Mouse (Mus musculus): ENCODE data around the gene Atp11a. TPM values are rescaled to one million over a fixed set of nuclear protein-coding genes. Genes with fewer than 3 reads are reported as not detected.

The Atp11a gene
- polyA plus RNA-seq, 1 experiment from 2014 or later, result 1.0 TPM

DNA sequence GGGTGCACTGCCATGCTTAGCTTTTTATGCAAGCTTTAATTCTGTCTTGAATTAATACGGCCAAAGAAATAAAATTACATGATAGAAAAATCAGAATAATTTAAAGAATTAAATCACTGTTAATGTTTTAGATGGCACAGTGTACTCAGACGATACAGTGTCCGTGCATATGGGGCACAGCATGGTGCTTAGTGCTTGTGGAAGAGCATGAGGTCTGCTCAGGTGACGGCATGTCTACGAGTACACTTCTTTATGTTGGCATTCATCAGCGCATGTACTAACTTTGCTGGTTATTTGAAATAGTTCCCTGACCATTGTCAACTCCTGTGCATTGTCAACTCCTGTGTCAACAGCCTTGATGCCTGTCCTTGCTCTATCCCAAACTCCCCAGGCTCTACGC is 12.5 kb downstream of the Atp11a start:
- 76% methylated on average over 7 of the region's 7 CpGs for WGBS (ENCODE audit: insufficient replicate concordance)
- no peak overlapping the region for H3K4me3 ChIP-seq (replicated peaks)
- ATAC-seq (ENCODE audit: low read depth) (no peak), DNase-seq (no peak)
- no peaks in the 10 kb centered on the region for H3K36me3 ChIP-seq
- no peak overlapping the region for H3K9ac ChIP-seq
- H3K27ac ChIP-seq, result no peak overlapping the region
- H3K9me3 ChIP-seq (replicated peaks), result no peaks in the 10 kb centered on the region
- H3K4me1 ChIP-seq (replicated peaks), result peaks cover 8% of the 10 kb centered on the region
- H3K27me3 ChIP-seq, result no peaks in the 10 kb centered on the region
- H3K4me2 ChIP-seq, result no peak overlapping the region

DNA sequence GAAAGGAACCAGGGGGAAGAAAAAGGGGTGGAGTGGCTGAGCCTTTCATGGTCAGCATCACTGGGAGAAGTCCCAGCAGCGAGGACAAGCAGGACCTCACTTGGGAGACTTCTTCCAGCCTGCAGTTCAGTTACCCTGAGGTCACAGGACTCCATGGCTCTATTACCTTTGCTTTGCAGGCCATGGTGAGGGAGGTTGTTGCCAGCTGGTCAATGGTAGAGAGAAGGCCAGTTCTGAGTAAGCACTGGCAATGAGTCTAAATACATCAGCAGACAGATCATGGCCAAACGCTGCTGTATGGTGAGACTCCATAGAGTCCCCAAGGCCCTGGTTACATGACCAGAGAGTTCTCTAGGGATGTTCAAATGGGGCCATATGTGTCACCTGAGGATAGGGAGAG is 15.5 kb downstream of the Atp11a start:
- Histone ChIP-seq H3K36me3 (no peaks in the 10 kb centered on the region), H3K4me1 (replicated peaks) (peaks cover 36% of the 10 kb centered on the region), H3K9ac (no peak overlapping the region), H3K9me3 (replicated peaks) (no peaks in the 10 kb centered on the region), H3K27ac (no peak overlapping the region), H3K27me3 (no peaks in the 10 kb centered on the region), H3K4me2 (no peak overlapping the region), H3K4me3 (replicated peaks) (no peak overlapping the region)
- DNase-seq (no peak), ATAC-seq (ENCODE audit: low read depth) (no peak)
- WGBS (ENCODE audit: insufficient replicate concordance), result 71% methylated on average over 2 of the region's 2 CpGs

- no peak overlapping the region for H3K4me2 ChIP-seq
- no peaks in the 10 kb centered on the region for H3K9me3 ChIP-seq (replicated peaks)
- H3K4me1 ChIP-seq (replicated peaks), result peaks cover 42% of the 10 kb centered on the region
- 69% methylated on average over 4 of the region's 4 CpGs for WGBS (ENCODE audit: insufficient replicate concordance)
- DNase-seq, result no peak
- no peaks in the 10 kb centered on the region for H3K36me3 ChIP-seq
- no peak overlapping the region for H3K27ac ChIP-seq
- ATAC-seq (ENCODE audit: low read depth), result no peak
- no peaks in the 10 kb centered on the region for H3K27me3 ChIP-seq
- H3K4me3 ChIP-seq (replicated peaks), result no peak overlapping the region
- no peak overlapping the region for H3K9ac ChIP-seq
Measured at GRCm38 (mm10) chr8:12773914-12774313, 17.1 kb downstream of the Atp11a start.

DNA sequence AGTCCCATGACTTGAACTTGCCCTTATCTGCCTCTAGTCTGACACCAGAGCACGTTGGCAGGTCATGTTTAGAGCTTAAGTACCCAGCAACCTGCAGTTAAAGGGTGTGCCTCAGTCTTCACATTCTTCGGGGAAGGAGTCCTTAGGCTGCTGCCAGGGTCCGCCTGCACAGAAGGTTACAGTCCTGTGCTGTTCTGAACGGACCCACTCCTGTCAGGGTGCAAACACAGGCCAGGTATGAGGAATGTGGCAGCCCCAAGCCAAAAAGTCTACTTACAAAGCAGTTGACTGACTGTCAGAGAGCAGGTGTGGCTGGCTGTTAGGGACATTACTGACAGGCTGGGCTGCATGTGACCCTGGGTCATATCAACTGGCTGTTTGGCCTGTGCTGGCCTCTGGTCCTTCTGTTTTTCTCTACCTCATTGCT is 18.1 kb downstream of the Atp11a start:
- H3K4me3 ChIP-seq (replicated peaks), result no peak overlapping the region
- H3K36me3 ChIP-seq, result no peaks in the 10 kb centered on the region
- no peak for DNase-seq
- no peak overlapping the region for H3K4me2 ChIP-seq
- H3K27ac ChIP-seq, result no peak overlapping the region
- H3K4me1 ChIP-seq (replicated peaks), result peaks cover 49% of the 10 kb centered on the region
- WGBS (ENCODE audit: insufficient replicate concordance), result 33% methylated on average over 4 of the region's 4 CpGs
- 0 out of 2 replicates have a peak, but pooled peaks cover 3% of the 10 kb centered on the region for H3K27me3 ChIP-seq
- no peaks in the 10 kb centered on the region for H3K9me3 ChIP-seq (replicated peaks)
- no peak for ATAC-seq (ENCODE audit: low read depth)
- H3K9ac ChIP-seq, result no peak overlapping the region

DNA sequence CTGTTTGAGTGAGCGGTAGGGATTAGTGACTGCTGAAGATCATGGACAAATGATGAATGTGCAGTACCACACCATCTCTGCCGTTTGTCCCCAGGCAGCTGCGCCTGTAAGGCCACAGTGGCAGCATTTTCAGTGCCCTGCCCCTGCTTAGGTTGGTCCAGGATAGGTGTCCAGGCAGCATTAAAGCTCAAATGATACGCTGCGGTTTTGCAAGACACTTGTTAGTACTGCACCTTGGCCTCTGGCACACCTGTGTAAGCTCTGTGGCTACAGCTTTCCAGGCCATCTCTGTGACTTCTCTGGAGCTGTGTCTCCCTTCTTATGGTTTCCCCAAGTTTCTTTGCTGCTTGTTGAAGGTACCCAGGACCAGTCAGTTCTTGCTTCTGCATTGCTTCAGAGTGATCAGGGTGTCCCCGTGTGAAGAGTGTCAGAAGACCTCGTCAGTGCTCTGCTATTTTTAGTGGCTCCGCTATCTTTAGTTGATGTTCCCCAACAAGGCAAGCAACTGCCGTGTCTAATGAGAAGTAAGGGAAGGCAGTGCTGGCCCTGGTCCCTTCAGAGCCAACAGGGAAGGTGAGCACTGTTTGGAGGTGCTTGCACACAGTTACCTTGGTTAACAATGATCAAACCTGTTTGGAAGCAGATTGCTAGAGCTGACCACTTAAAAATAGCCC is 18.6 kb downstream of the Atp11a start:
- H3K4me1 ChIP-seq (replicated peaks), result peaks cover 49% of the 10 kb centered on the region
- ATAC-seq (ENCODE audit: low read depth) (no peak), DNase-seq (no peak)
- no peak overlapping the region for H3K4me2 ChIP-seq
- H3K9ac ChIP-seq, result no peak overlapping the region
- no peaks in the 10 kb centered on the region for H3K9me3 ChIP-seq (replicated peaks)
- H3K27me3 ChIP-seq, result 0 out of 2 replicates have a peak, but pooled peaks cover 3% of the 10 kb centered on the region
- no peaks in the 10 kb centered on the region for H3K36me3 ChIP-seq
- 46% methylated on average over 9 of the region's 9 CpGs for WGBS (ENCODE audit: insufficient replicate concordance)
- no peak overlapping the region for H3K4me3 ChIP-seq (replicated peaks)
- H3K27ac ChIP-seq, result no peak overlapping the region

DNA sequence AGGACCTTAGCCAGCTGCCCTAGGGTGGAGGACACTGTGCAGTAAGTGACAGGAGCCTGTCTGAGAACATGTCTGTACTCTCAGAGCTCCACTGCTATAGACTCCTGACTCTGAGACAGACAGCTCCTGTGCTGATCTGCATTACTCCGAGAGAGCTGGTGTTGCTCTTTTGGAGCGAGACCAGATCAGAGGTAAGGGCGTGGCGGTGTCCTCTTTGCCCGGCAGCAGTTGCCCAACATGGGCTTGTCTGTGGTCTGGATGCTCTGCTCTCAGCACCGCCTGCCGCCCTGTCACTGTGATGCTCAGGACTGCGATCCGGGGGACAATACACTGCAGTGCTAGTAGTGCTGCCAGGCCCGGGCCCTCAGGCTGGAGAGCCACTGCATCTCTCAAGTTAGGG is 19.4 kb downstream of the Atp11a start:
- Histone ChIP-seq H3K9me3 (replicated peaks) (no peaks in the 10 kb centered on the region), H3K27me3 (0 out of 2 replicates have a peak, but pooled peaks cover 3% of the 10 kb centered on the region), H3K4me3 (replicated peaks) (no peak overlapping the region), H3K36me3 (no peaks in the 10 kb centered on the region), H3K9ac (no peak overlapping the region), H3K4me2 (no peak overlapping the region), H3K27ac (peak overlapping the region; percentile 35; the same call in 1 of the 2 replicates), H3K4me1 (replicated peaks) (peaks cover 49% of the 10 kb centered on the region)
- ATAC-seq (ENCODE audit: low read depth) (no peak), DNase-seq (no peak)
- WGBS (ENCODE audit: insufficient replicate concordance), result 55% methylated on average over 10 of the region's 10 CpGs

- peaks cover 49% of the 10 kb centered on the region for H3K4me1 ChIP-seq (replicated peaks)
- peak; percentile 88 for ATAC-seq (ENCODE audit: low read depth)
- peak overlapping the region; percentile 35 for H3K27ac ChIP-seq
- 19% methylated on average over 5 of the region's 5 CpGs for WGBS (ENCODE audit: insufficient replicate concordance)
- DNase-seq, result peak; percentile 36
- peak overlapping the region; percentile 13; the same call in 1 of the 2 replicates for H3K4me2 ChIP-seq
- H3K9me3 ChIP-seq (replicated peaks), result no peaks in the 10 kb centered on the region
- 0 out of 2 replicates have a peak, but pooled peaks cover 3% of the 10 kb centered on the region for H3K27me3 ChIP-seq
- no peak overlapping the region for H3K4me3 ChIP-seq (replicated peaks)
- H3K9ac ChIP-seq, result no peak overlapping the region
- no peaks in the 10 kb centered on the region for H3K36me3 ChIP-seq
Measured at GRCm38 (mm10) chr8:12777171-12777570, 20.4 kb downstream of the Atp11a start.

GRCm38 (mm10) chr8:12779541-12779940 is 22.7 kb downstream of the Atp11a start:
- WGBS (ENCODE audit: insufficient replicate concordance), result 62% methylated on average over 4 of the region's 4 CpGs
- H3K4me1 ChIP-seq (replicated peaks), result peaks cover 41% of the 10 kb centered on the region

GRCm38 (mm10) chr8:12785508-12785907 is 28.7 kb downstream of the Atp11a start:
- Histone ChIP-seq H3K27me3 (0 out of 2 replicates have a peak, but pooled peaks cover 6% of the 10 kb centered on the region), H3K27ac (no peak overlapping the region), H3K9me3 (replicated peaks) (no peaks in the 10 kb centered on the region), H3K4me1 (replicated peaks) (0 out of 2 replicates have a peak, but pooled peaks cover 3% of the 10 kb centered on the region), H3K9ac (no peak overlapping the region), H3K4me2 (no peak overlapping the region), H3K36me3 (no peaks in the 10 kb centered on the region), H3K4me3 (replicated peaks) (no peak overlapping the region)
- ATAC-seq (ENCODE audit: low read depth), result no peak
- no peak for DNase-seq
- WGBS (ENCODE audit: insufficient replicate concordance), result 64% methylated on average over 8 of the region's 8 CpGs

More at GRCm38 (mm10) chr8:12779541-12779940, 22.7 kb downstream of the Atp11a start:
- Histone ChIP-seq H3K27me3 (0 out of 2 replicates have a peak, but pooled peaks cover 3% of the 10 kb centered on the region), H3K27ac (no peak overlapping the region), H3K4me2 (no peak overlapping the region), H3K36me3 (no peaks in the 10 kb centered on the region), H3K9me3 (replicated peaks) (no peaks in the 10 kb centered on the region), H3K4me3 (replicated peaks) (no peak overlapping the region), H3K9ac (no peak overlapping the region)
- no peak for DNase-seq
- no peak for ATAC-seq (ENCODE audit: low read depth)

GRCm38 (mm10) chr8:12786261-12786957 is 29.6 kb downstream of the Atp11a start:
- Histone ChIP-seq H3K36me3 (no peaks in the 10 kb centered on the region), H3K4me2 (no peak overlapping the region), H3K9me3 (replicated peaks) (no peaks in the 10 kb centered on the region), H3K9ac (no peak overlapping the region), H3K27ac (no peak overlapping the region), H3K27me3 (0 out of 2 replicates have a peak, but pooled peaks cover 6% of the 10 kb centered on the region), H3K4me1 (replicated peaks) (0 out of 2 replicates have a peak, but pooled peaks cover 3% of the 10 kb centered on the region), H3K4me3 (replicated peaks) (no peak overlapping the region)
- DNase-seq (no peak), ATAC-seq (ENCODE audit: low read depth) (no peak)
- WGBS (ENCODE audit: insufficient replicate concordance), result 73% methylated on average over 14 of the region's 14 CpGs

DNA sequence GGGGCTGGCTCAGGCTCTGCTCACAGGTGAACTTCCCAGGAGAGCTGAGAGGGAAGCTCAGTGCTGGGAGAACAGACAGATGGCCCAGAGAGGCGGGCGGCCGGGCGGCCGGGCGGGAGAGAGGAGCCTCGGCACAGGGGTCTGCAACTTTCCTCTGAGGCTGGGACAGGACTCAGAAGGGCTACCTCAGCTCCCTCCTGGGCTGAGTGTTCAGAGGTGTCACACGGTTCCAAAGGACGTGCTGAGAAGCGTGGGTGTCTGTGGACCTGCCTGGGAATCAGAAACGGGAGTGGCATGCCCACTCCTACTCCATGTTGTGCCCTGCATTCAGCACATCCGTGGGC is 30.1 kb downstream of the Atp11a start:
- Histone ChIP-seq H3K27ac (no peak overlapping the region), H3K4me2 (no peak overlapping the region), H3K9me3 (replicated peaks) (no peaks in the 10 kb centered on the region), H3K27me3 (0 out of 2 replicates have a peak, but pooled peaks cover 6% of the 10 kb centered on the region), H3K9ac (no peak overlapping the region), H3K4me1 (replicated peaks) (0 out of 2 replicates have a peak, but pooled peaks cover 3% of the 10 kb centered on the region), H3K36me3 (no peaks in the 10 kb centered on the region), H3K4me3 (replicated peaks) (no peak overlapping the region)
- WGBS (ENCODE audit: insufficient replicate concordance), result 65% methylated on average over 12 of the region's 12 CpGs
- ATAC-seq (ENCODE audit: low read depth), result no peak
- no peak for DNase-seq

Measured in liver, embryonic 13.5 days (tissue).